Mouse (Mus musculus): ENCODE results near the gene Neurl1b. TPM values are rescaled to one million over a fixed set of nuclear protein-coding genes. Genes with fewer than 3 reads are reported as not detected.

The Neurl1b gene
- total RNA-seq (2021): 10 to 100 TPM; 80.3 to 84.9 TPM
- long read RNA-seq, experiment 1, partial matches to known transcripts: 1 of 4 reads
- long read RNA-seq, experiment 1, other reads (novel, unspliced or antisense): 3 of 4 reads
- long read RNA-seq, experiment 2, partial matches to known transcripts: 0 of 9 reads
- long read RNA-seq, experiment 2, other reads (novel, unspliced or antisense): 9 of 9 reads

DNA sequence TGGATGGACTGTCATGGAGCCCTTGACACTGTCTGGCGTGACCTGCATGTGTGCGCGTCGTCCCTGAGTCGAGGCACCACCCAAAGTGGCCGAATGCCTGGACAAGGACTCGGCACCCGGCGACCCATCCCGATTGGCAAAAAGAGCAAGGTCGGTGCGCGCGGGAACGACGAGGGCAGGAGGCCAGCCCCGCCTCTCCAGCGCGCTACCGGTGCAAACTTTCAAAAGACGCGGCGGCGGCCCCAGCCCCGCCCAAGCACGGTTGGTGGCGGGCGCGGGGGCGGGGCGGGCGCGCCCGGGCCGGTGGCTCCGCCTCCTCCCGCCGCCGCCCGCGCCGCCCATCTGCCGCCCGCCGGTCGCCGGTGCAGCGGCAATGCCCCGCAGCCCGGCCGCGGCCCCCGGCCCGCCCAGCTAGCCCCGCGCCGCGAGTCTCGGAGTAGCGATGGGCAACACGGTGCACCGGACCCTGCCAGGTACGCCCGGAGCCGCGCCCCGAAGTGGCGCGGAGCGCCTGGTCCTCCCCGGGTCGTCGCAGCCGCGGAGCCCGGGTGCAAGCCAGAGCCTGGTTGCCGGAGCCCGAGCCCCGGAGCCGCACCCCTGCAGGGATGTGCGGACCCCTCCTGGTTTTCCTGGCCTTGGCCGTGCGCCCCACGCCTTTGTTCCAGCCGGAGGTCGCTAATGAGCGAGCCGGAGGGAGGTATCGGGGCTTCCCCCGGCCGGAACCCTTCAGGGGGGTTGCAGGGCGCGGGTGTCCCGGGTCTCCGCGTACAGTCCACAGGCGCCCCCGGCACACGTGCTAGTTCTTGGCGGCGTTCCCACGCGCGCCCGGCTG lies at the start of gene Neurl1b:
Gene Neurl1b (plus strand): TSS at position 307 of the 832 bp plus-strand sequence.
- DNase-seq (ENCODE audit: low spot score in 2 of 2): peak; percentile 20 to 38

DNA sequence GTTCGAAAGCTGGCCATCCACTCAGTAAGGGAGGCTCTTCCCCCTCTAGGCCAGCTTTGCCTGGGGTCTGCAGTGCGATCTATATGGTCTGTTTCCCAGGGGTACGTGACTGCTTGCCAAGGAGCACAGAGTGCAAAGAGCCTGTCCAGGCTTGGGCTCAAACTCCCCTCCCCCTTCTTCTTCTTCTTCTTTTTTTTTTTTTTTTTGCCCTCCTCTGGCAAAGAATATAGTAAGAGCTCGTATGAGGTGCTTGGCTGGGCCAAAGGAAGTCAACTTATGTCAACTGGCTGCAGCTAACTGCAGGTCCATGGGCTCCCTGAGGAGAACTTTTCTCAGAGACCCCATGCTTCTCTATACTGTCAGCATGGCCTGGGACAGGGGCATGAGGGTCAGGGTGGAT lies 47.8 kb upstream of the Neurl1b start:
- no peak for DNase-seq (ENCODE audit: low spot score in 2 of 2)

GRCm38 (mm10) chr17:26368336-26368992 lies 46.2 kb upstream of the Neurl1b start:
- DNase-seq (ENCODE audit: low spot score in 2 of 2): no peak

DNA sequence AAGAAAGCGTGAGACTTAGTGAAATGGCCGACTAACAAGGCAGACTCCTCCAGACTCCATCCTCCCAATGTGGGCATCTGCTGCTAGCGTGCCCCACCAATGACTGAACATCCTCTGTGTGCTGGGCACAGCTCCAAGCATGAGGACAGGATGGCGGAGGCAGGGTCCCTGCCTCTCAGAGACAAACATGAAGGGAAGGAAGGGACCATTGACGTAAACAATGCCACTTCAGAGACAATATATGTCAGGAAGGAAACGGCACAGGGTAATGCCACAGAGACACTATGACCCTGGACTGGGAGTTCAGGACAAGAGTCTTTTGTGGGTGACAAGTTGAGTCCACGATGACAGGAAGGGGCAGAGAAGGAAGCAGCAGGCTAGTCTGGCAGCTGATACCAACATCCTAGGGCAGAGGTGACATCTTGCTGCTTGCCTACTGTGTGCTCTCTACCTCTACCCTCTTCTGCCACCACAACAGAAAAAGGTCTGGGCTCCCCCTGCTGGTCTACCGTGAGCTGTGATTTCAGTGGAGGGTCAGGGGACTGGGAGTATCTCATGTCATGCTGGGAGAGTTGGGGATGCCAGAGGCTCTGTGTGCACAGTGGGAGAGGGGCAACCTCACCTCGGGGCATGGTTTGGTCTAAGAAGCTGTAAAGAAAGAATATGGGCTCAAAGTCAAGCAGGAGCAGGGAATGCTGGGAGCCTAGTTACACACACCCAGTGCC lies 43.9 kb upstream of the Neurl1b start:
- DNase-seq (ENCODE audit: low spot score in 2 of 2): peak; percentile 42 to 47

GRCm38 (mm10) chr17:26371246-26371535 lies 43.4 kb upstream of the Neurl1b start:
- DNase-seq (ENCODE audit: low spot score in 2 of 2): no peak

- DNase-seq (ENCODE audit: low spot score in 2 of 2): no peak
These were observed 41.4 kb upstream of the Neurl1b start for GRCm38 (mm10) chr17:26373211-26373610.

GRCm38 (mm10) chr17:26376416-26376815 lies 38.2 kb upstream of the Neurl1b start:
- no peak for DNase-seq (ENCODE audit: low spot score in 2 of 2)

GRCm38 (mm10) chr17:26376994-26377744 lies 37.5 kb upstream of the Neurl1b start:
- no peak for DNase-seq (ENCODE audit: low spot score in 2 of 2)

DNA sequence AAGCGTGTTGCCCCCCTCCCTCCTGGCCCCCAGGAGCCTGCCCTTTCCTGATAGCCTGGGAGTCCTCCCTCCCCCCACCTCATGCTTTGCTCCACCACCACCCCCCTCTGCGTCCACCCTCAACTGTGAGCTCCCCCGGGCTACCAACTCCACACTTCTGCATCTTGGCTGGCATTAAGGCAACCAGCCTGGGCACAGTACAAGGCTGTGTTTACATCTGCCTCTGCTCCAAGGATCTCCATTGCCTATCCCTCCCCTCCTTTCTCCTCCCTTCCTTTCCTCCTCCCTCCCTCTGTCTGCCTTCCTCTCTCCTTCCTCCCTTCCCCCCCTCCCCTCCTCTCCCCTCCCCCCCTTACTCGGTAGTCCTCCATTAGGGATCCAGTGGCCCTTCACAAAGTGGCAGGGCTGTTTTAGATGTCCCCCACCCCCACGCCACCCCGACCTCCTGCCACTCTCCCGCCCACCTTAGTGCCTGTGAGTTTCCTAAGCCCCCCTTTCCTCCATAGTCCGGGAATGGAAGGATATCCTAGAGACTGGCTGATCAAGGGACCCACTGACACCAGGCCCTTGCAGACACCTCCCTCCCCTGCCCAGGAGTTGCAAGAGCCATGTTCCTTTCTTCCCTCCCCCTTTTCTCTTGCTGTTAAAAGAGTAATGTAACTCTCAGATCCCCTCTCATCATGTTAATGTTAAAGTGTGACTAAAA lies 34.2 kb upstream of the Neurl1b start:
- DNase-seq (ENCODE audit: low spot score in 2 of 2): no peak

GRCm38 (mm10) chr17:26380986-26381446 lies 33.6 kb upstream of the Neurl1b start:
- DNase-seq (ENCODE audit: low spot score in 2 of 2): peak; percentile 63 to 74

DNA sequence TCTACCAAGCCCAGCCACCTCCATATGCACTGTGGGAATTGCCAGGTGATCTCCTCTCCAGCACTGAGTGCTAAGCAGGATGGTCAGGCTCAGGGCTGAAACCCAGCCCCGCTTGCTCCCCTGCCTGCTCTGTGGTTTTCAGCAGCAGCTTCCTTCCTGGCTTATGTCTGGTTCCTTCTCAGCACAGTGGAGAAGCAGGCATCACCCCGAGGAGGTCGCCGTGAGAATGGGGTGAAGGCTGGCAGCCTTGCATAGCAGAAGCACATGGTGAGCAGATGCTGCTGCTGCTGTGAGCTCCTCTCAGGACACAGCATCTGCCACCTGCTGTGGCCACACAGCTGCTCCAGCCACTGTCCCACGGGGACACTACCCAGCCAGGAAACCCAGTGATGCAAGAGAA lies 33.0 kb upstream of the Neurl1b start:
- DNase-seq (ENCODE audit: low spot score in 2 of 2): no peak

- DNase-seq (ENCODE audit: low spot score in 2 of 2): no peak
These were observed 32.5 kb upstream of the Neurl1b start for GRCm38 (mm10) chr17:26382176-26382575.

DNA sequence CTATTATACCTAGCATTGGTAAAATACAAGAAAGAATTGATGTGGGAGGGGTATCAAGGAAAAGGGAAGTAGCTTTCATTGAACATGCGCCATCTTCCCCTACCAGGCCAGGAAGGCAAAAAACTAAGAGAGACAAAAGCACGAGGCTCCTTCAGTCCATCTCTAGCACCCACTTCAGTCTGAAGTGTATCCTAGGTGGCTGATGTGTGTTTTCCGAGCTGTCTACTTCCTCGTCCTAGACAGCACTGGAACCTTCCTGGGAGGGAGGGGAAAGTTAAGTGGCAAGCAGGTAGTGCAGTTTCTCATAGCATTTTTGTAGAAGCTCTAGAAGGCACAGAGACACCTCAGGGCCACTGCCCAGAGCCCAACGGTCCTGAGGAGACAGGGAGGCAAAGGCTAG lies 31.9 kb upstream of the Neurl1b start:
- no peak for DNase-seq (ENCODE audit: low spot score in 2 of 2)

DNA sequence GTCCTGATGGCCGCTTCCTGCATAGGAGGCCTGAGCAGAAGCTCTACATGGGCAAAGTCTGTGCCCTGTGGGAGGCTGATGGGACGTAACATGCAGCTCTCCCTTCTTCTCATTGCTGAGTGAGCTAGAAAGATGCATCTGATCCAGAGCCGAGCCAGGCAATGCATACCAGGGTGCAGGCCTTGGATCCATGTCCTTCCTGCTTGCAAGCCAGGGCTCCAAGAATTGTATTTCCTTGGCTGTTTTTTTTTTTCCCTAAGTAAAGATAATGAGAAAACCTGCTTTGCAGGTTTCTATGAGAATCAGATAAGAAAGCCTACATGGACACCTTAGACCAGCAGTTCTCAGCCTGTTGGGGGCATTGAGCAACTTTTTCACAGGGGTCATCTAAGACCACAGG lies 30.5 kb upstream of the Neurl1b start:
- DNase-seq (ENCODE audit: low spot score in 2 of 2): no peak

GRCm38 (mm10) chr17:26385252-26386130 lies 29.1 kb upstream of the Neurl1b start:
- no peak for DNase-seq (ENCODE audit: low spot score in 2 of 2)

- no peak for DNase-seq (ENCODE audit: low spot score in 2 of 2)
These were observed 28.5 kb upstream of the Neurl1b start for GRCm38 (mm10) chr17:26386131-26386481.

GRCm38 (mm10) chr17:26388106-26388505 lies 26.5 kb upstream of the Neurl1b start:
- no peak for DNase-seq (ENCODE audit: low spot score in 2 of 2)

- DNase-seq (ENCODE audit: low spot score in 2 of 2): no peak
These were observed 25.4 kb upstream of the Neurl1b start for GRCm38 (mm10) chr17:26389241-26389640.

DNA sequence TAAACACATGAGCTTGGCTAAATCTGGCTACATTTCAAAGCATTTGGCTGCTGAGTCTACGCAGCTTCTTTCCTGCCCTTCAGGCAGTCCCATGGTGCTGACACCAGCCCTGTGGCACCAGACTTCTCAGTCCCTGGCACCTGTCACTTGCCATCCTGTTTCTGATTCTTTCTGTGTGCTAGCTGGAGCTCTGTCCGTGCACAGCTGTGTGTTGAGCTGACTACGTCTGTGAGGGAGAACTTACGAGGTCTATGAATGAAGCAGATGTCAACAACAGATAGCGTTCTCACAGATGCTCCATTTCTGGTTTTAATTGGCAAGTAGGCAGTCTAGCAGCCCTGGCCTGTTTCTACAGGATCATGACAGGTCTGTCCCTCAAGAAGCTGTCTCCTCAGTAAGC lies 24.0 kb upstream of the Neurl1b start:
- DNase-seq (ENCODE audit: low spot score in 2 of 2): no peak

Measured in layer of hippocampus, postnatal 14 days (tissue).